Comparison of ENCODE assay signal across 8 mouse cellular contexts in the genomic region with DNA sequence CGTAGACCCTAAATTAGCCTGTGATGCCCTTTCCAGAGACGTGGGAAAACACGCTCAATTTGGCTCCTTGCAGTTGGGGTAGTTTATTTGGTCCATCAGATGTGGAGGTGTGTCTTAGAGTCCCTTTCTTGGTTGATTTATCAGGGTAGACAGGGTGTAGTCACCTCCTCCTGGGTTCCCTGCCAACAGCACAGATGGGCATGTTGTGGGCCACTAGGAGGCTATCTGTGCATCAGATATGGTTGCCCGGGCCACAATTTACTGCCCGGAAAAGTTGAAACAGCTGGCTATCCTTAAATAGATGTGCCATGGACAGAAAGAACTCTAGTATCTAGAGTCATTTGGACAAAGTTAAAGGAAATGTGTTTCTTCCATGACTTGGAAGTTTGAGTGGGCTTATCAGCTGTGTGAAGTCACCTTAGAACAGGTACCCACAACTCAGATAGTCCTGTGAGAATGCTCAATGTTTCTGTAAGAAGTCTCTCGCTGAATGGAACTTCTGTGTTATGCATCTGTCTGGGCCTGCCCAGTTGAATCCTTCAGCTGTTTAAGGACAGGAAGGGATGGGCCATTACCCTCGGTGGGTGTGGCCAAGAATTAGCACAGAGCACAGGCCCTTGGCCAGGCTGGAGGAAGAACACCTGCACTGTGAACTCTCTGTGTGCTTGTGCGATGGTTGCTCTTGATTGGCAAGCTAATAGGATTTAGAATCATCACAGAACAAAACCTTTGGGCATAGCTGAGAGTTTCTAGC. TPM values are rescaled to one million over a fixed set of nuclear protein-coding genes. Genes with fewer than 3 reads are reported as not detected.
A peak's percentile ranks its signal among the peaks of the same experiment; 100 is the strongest.
DNase-seq lines count a peak whose midpoint lies in the region; ATAC-seq lines count a peak whose summit lies in the region.

No protein-coding gene starts in this region.

- no peak overlapping the region for H3K4me3 ChIP-seq in embryonic facial prominence, embryonic 12.5 days

- H3K27ac ChIP-seq in embryonic facial prominence, embryonic 12.5 days = no peak overlapping the region

- H3K9ac ChIP-seq in embryonic facial prominence, embryonic 12.5 days = no peak overlapping the region

- H3K36me3 ChIP-seq in embryonic facial prominence, embryonic 12.5 days = no peaks in the 10 kb centered on the region

- no peaks in the 10 kb centered on the region; the same call in 1 of the 2 replicates for H3K4me1 ChIP-seq in embryonic facial prominence, embryonic 12.5 days

- peaks cover 3% of the 10 kb centered on the region; the same call in 1 of the 2 replicates for H3K9me3 ChIP-seq in embryonic facial prominence, embryonic 12.5 days

- no peaks in the 10 kb centered on the region for H3K27me3 ChIP-seq in embryonic facial prominence, embryonic 12.5 days

- H3K4me2 ChIP-seq in embryonic facial prominence, embryonic 12.5 days (replicated peaks) = peak overlapping the region; percentile 95

- WGBS in embryonic facial prominence, embryonic 12.5 days = 68% methylated on average over 8 of the region's 8 CpGs

- no peak for ATAC-seq in embryonic facial prominence, embryonic 12.5 days (ENCODE audit: insufficient number of reproducible peaks, insufficient read depth, low FRiP score, low TSS enrichment)
- ATAC-seq in inflammation-experienced regulatory T-cells, adult 6 months = peak; percentile 39
- no peak for ATAC-seq in megakaryocyte progenitor cell, adult 5-6 weeks (replicated peaks; ENCODE audit: poor library complexity)
- ATAC-seq in granulocyte monocyte progenitor cell, adult 5-6 weeks (replicated peaks; ENCODE audit: poor library complexity, severe bottlenecking) = no peak

- DNase-seq in A20 (ENCODE audit: low read depth, low spot score) = peak; percentile 95
- DNase-seq in CD4-positive, CD25-positive, alpha-beta regulatory T cell, adult 2 months (ENCODE audit: low read depth, low spot score) = peak; percentile 61
- DNase-seq in lung, postnatal 14 days = peak; percentile 55
- no peak for DNase-seq in right cerebral cortex, postnatal 36 days (ENCODE audit: low spot score in 2 of 2)

RNA-seq across cellular contexts. Expression of gene Myo1e, which starts 2.3 kb away (rescaled TPM):
- polyA plus RNA-seq in embryonic facial prominence, embryonic 12.5 days (2016; fragmentation: Nextera tagmentation; extraction: Ambion mirVana) = 19.6 and 21.0 TPM in 2 replicates
- 10 to 100 TPM; 25.0 to 41.4 (median 29.7) TPM for polyA plus RNA-seq in inflammation-experienced regulatory T-cells, adult 6 months (2017; shearing (Covaris generic))
- total RNA-seq in megakaryocyte progenitor cell, adult 5-6 weeks (2015) = 0.10 TPM in 1 of 2 replicates, not detected in the other
- 0.03 TPM in 1 of 2 replicates, not detected in the other for total RNA-seq in megakaryocyte progenitor cell, adult 5-6 weeks (2017)
- total RNA-seq in granulocyte monocyte progenitor cell, adult 5-6 weeks (2014; fragmentation: Nextera tagmentation) = 0.94 TPM in 1 of 2 replicates, not detected in the other
- 0.17 and 0.21 TPM in 2 replicates for total RNA-seq in granulocyte monocyte progenitor cell, adult 5-6 weeks (2017)

Comparison
In these comparisons a context has a peak if more than half of its experiments do, and no peak if none do; other contexts are left out.
1. DNase-seq: peak in A20 (single experiment), CD4-positive, CD25-positive, alpha-beta regulatory T cell, adult 2 months (single experiment) and lung, postnatal 14 days (single experiment); none in right cerebral cortex, postnatal 36 days (0 of 2).